Mouse (Mus musculus) ES-Bruce4 (cell line): ENCODE measurements around the gene Cfap45.

Experiments used
- CTCF ChIP-seq: IDR thresholded peaks from one replicate; pipeline ENCODE4 v1.8.1; 2011; ENCODE audit warnings: low read depth, low read length
- POLR2A ChIP-seq: IDR thresholded peaks from one replicate; pipeline ENCODE4 v1.8.1; 2011; ENCODE audit warnings: low read length; ENCODE audit not compliant: insufficient read depth

DNA sequence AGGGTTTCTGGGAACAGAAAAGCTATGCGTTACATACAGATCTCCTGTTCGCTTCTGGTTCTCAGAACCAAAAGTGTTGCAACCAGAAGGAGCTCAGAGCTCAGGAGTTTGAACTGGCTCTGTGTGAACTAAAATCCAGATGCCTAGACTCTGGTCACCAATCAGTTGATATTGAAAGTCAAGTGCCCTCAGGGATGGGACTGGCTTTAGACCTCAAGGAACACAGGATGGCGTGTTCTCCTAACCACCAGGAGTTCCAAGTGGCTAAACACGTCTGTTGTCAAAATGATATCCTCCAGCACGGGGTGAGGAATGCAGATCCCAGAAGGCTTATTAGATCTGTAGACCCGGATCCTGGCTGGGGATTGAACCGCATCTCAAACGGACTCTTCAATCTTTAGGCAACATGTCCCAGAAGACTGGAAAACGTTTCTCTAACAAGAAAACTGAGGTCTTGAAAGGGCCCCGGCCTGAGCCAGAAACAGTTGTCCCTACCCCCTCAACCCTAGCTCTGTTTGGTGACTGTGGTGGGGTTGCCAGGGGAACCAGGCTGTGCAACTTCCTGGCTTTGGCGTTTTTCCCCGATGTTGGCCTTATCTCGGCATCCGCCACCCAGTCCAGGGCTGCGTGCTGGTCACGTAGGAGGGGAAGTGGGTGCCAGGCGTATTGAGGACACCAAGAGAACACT, 6.9 kb upstream of the Cfap45 start:
- no peak for TF ChIP-seq CTCF
- TF ChIP-seq POLR2A, result no peak
